Mouse (Mus musculus): ENCODE data around the gene Asb2. TPM values are rescaled to one million over a fixed set of nuclear protein-coding genes. Genes with fewer than 3 reads are reported as not detected.

Asb2 gene
- total RNA-seq, 1 experiment: 0.27 TPM

DNA sequence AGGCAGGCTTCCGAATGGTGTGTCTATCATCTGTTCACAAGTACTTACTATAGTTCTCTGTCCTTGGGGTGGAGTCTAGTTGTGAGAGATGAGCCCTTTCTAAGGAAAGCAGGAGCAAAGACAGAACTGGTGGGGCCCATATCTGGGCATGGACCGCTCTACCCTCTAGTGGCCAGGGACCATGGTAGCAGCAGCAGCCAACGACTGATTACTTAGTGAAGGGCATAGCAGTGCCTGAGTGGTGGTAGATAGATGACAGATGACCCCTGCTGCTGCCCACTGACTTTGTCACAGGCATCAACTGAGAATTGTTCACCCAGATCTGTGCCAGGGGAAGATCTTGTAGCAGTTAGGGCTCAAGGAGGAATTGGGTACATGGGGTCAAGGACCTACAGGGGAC is 33.0 kb downstream of the Asb2 start:
- TF ChIP-seq CHD2 (IDR thresholded peaks at IDR 0.05; ENCODE audit: low read depth, low read length) (no peak), ZNF384 (IDR thresholded peaks at IDR 0.05; ENCODE audit: low read depth, low read length) (no peak), ZC3H11A (IDR thresholded peaks at IDR 0.05; ENCODE audit: borderline replicate concordance, low read depth, low read length) (no peak), MAFK (IDR thresholded peaks at IDR 0.05; ENCODE audit: insufficient read depth, low read depth, low read length) (no peak), HCFC1 (IDR thresholded peaks at IDR 0.05; ENCODE audit: borderline replicate concordance, insufficient read depth, low read length) (no peak)
- peaks cover 0 to 8% of the 10 kb centered on the region in 2 experiments; a peak in 1 of 4 replicates for H3K4me1 ChIP-seq (ENCODE audit: control insufficient read depth in 2 of 2, insufficient read depth in 2 of 2, low read length in 2 of 2, poor library complexity in 1 of 2)
- no peak for DNase-seq (ENCODE audit: low read depth, low spot score)
- H3K9me3 ChIP-seq (ENCODE audit: control insufficient read depth, insufficient read depth, low read depth, low read length): no peaks in the 10 kb centered on the region
- in situ Hi-C loops (cut with MboI; ENCODE audit: low sequenced_read_pairs in 2 of 2, unreplicated experiment in 2 of 2): loop anchor here in 1 of 2 experiments (25.0 kb wide), 1 partner anchor 186 kb away; no protein-coding TSS in a partner anchor
- no peaks in the 10 kb centered on the region for H3K36me3 ChIP-seq (ENCODE audit: control insufficient read depth, insufficient read depth, low read length, poor library complexity, severe bottlenecking)
- H3K9ac ChIP-seq (ENCODE audit: insufficient read depth, low read depth, low read length, poor library complexity, severe bottlenecking): no peak overlapping the region
- H3K27ac ChIP-seq (ENCODE audit: insufficient read depth, low read depth, low read length, poor library complexity, severe bottlenecking): no peak overlapping the region
- H3K4me3 ChIP-seq (ENCODE audit: insufficient read depth in 1 of 2, low read depth in 1 of 2, low read length in 2 of 2, poor library complexity in 1 of 2, severe bottlenecking in 1 of 2): no peak overlapping the region

DNA sequence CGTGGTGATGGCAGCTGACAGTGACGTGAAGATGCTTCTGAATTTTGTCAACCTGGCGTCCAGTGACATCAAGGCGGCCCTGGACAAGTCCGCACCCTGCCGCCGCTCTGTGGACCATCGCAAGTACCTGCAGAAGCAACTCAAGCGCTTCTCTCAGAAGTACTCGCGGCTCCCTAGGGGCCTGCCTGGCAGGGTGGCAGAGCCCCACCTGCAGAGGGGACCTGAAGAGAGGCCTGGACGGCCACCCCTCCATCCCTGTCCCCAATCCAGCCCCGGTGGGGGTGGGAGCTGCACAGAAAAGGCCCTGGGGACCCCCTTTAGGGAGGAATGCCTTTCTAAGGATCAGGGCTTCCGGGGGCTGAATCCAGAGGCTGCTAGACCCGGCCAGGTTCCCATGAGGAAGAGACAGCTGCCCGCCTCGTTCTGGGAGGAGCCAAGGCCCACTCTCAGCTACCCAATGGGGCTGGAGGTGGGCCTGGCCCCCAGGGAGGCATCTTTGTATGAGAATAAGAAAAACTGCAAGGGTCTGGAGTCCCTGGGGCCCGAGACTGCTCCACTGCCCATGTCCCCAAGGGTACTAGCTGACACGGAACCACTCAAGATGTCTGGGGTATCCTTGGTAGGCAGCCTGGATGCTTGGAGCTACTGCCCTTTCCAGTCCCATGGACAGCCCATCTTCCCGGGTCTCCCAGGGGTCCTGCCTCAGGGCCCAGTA is 39.8 kb downstream of the Asb2 start:
- H3K9ac ChIP-seq (ENCODE audit: insufficient read depth, low read depth, low read length, poor library complexity, severe bottlenecking): no peak overlapping the region
- DNase-seq (ENCODE audit: low read depth, low spot score): no peak
- peaks cover 0 to 3% of the 10 kb centered on the region in 2 experiments; a peak in 1 of 4 replicates for H3K4me1 ChIP-seq (ENCODE audit: control insufficient read depth in 2 of 2, insufficient read depth in 2 of 2, low read length in 2 of 2, poor library complexity in 1 of 2)
- H3K4me3 ChIP-seq (ENCODE audit: insufficient read depth in 1 of 2, low read depth in 1 of 2, low read length in 2 of 2, poor library complexity in 1 of 2, severe bottlenecking in 1 of 2): no peak overlapping the region; a peak in 1 of 4 replicates
- no peaks in the 10 kb centered on the region for H3K9me3 ChIP-seq (ENCODE audit: control insufficient read depth, insufficient read depth, low read depth, low read length)
- no peaks in the 10 kb centered on the region for H3K36me3 ChIP-seq (ENCODE audit: control insufficient read depth, insufficient read depth, low read length, poor library complexity, severe bottlenecking)
- no peak overlapping the region for H3K27ac ChIP-seq (ENCODE audit: insufficient read depth, low read depth, low read length, poor library complexity, severe bottlenecking)
- TF ChIP-seq ZC3H11A (IDR thresholded peaks at IDR 0.05; ENCODE audit: borderline replicate concordance, low read depth, low read length) (no peak), MAFK (IDR thresholded peaks at IDR 0.05; ENCODE audit: insufficient read depth, low read depth, low read length) (no peak), CHD2 (IDR thresholded peaks at IDR 0.05; ENCODE audit: low read depth, low read length) (no peak), HCFC1 (IDR thresholded peaks at IDR 0.05; ENCODE audit: borderline replicate concordance, insufficient read depth, low read length) (no peak), ZNF384 (IDR thresholded peaks at IDR 0.05; ENCODE audit: low read depth, low read length) (no peak)
- in situ Hi-C loops (cut with MboI; ENCODE audit: low sequenced_read_pairs in 2 of 2, unreplicated experiment in 2 of 2): loop anchor here in 1 of 2 experiments (25.0 kb wide), 1 partner anchor 179 kb away; no protein-coding TSS in a partner anchor

DNA sequence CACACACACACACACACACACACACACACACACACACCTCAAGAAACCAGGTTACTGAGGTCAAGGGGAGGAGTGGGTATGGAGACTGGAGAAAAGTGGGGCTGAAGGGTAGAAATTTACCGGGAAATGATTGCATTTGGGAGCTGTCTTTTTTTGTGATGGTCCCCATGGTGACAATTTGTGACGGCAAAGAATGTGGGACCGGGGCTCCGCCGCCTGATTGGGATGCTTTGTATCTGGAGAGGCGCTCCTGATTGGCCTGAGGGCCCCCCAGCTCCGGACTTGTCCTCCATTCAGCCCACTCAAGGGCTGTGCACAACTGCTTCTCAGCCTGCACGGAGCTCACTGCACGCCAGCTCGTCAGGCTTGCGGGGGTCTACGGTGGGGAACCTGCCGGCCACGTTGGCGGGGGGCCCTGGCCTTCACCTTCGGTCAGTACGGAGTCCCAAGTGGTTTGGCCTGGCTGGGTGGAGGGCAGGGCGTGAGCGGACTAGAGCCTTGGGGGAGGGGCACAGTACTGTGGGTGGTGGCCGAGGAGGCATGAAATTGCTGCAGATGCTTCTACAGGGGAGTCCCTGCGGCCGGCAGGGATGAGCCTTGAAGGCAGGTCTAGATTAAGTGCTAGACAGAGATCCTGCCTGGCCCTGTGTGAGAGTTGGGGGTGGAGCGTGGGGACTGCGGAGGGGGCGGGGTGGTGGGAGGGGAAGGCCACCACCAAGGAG is 41.0 kb downstream of the Asb2 start:
- no peak for TF ChIP-seq CHD2 (IDR thresholded peaks at IDR 0.05; ENCODE audit: low read depth, low read length)
- no peak for TF ChIP-seq HCFC1 (IDR thresholded peaks at IDR 0.05; ENCODE audit: borderline replicate concordance, insufficient read depth, low read length)
- no peak for TF ChIP-seq MAFK (IDR thresholded peaks at IDR 0.05; ENCODE audit: insufficient read depth, low read depth, low read length)
- Histone ChIP-seq H3K4me1 (ENCODE audit: control insufficient read depth in 2 of 2, insufficient read depth in 2 of 2, low read length in 2 of 2, poor library complexity in 1 of 2) (peaks cover 0 to 3% of the 10 kb centered on the region in 2 experiments; a peak in 1 of 4 replicates), H3K4me3 (ENCODE audit: insufficient read depth in 1 of 2, low read depth in 1 of 2, low read length in 2 of 2, poor library complexity in 1 of 2, severe bottlenecking in 1 of 2) (peak overlapping the region; percentile 30 to 55; a peak in 2 of 4 replicates), H3K27ac (ENCODE audit: insufficient read depth, low read depth, low read length, poor library complexity, severe bottlenecking) (no peak overlapping the region), H3K9ac (ENCODE audit: insufficient read depth, low read depth, low read length, poor library complexity, severe bottlenecking) (no peak overlapping the region), H3K36me3 (ENCODE audit: control insufficient read depth, insufficient read depth, low read length, poor library complexity, severe bottlenecking) (no peaks in the 10 kb centered on the region), H3K9me3 (ENCODE audit: control insufficient read depth, insufficient read depth, low read depth, low read length) (no peaks in the 10 kb centered on the region)
- DNase-seq (ENCODE audit: low read depth, low spot score): no peak
- in situ Hi-C loops (cut with MboI; ENCODE audit: low sequenced_read_pairs in 2 of 2, unreplicated experiment in 2 of 2): loop anchor here in 1 of 2 experiments (25.0 kb wide), 1 partner anchor 178 kb away; no protein-coding TSS in a partner anchor

DNA sequence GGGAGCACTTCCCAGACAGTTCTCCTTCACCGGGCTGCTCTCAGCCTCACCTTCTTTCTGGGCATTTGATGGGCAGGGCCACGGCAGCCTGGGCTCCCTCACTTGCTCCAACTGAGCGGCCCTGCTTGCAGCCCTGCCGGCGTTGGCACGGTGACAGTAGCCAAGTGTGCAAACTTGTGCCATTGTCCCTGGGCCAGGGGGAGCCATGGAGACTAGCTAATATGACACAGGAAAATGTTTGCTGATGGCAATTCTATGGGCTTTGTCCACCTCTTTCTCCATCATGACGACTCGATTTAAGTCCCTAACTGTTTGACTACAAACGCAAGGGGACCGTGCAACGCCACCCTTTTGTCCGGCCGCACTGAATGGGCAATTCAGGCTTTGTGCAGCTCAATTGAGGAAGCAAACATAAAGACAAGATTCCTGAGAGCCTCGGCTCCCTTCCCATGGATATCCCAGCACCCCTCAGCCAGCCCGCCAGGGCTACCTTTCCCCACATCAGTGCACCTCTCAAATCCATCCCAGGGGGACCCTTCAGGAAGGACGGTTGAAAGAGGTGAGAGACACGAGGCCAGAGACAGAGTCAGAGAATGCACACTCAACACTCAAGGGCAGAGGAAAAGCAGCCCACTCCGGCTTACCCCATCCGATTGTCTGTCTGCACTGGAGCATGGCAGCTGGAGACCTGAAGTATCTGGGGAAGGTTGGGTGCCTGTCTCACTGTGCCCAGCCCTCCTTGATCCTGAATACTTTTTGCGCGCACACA is 41.7 kb downstream of the Asb2 start:
- Histone ChIP-seq H3K9ac (ENCODE audit: insufficient read depth, low read depth, low read length, poor library complexity, severe bottlenecking) (no peak overlapping the region), H3K9me3 (ENCODE audit: control insufficient read depth, insufficient read depth, low read depth, low read length) (no peaks in the 10 kb centered on the region), H3K4me1 (ENCODE audit: control insufficient read depth in 2 of 2, insufficient read depth in 2 of 2, low read length in 2 of 2, poor library complexity in 1 of 2) (peaks cover 0 to 3% of the 10 kb centered on the region in 2 experiments; a peak in 1 of 4 replicates), H3K36me3 (ENCODE audit: control insufficient read depth, insufficient read depth, low read length, poor library complexity, severe bottlenecking) (no peaks in the 10 kb centered on the region), H3K4me3 (ENCODE audit: insufficient read depth in 1 of 2, low read depth in 1 of 2, low read length in 2 of 2, poor library complexity in 1 of 2, severe bottlenecking in 1 of 2) (no peak overlapping the region), H3K27ac (ENCODE audit: insufficient read depth, low read depth, low read length, poor library complexity, severe bottlenecking) (no peak overlapping the region)
- no peak for TF ChIP-seq MAFK (IDR thresholded peaks at IDR 0.05; ENCODE audit: insufficient read depth, low read depth, low read length)
- TF ChIP-seq ZC3H11A (IDR thresholded peaks at IDR 0.05; ENCODE audit: borderline replicate concordance, low read depth, low read length): no peak
- TF ChIP-seq ZNF384 (IDR thresholded peaks at IDR 0.05; ENCODE audit: low read depth, low read length): no peak
- TF ChIP-seq CHD2 (IDR thresholded peaks at IDR 0.05; ENCODE audit: low read depth, low read length): no peak
- no peak for TF ChIP-seq HCFC1 (IDR thresholded peaks at IDR 0.05; ENCODE audit: borderline replicate concordance, insufficient read depth, low read length)
- in situ Hi-C loops (cut with MboI; ENCODE audit: low sequenced_read_pairs in 2 of 2, unreplicated experiment in 2 of 2): loop anchor here in 1 of 2 experiments (25.0 kb wide), 1 partner anchor 177 kb away; no protein-coding TSS in a partner anchor
- no peak for DNase-seq (ENCODE audit: low read depth, low spot score)

All from ES-E14 (cell line).